Comparison of ENCODE assay signal across 1 mouse cellular context in genomic region chr5:136961334-136961982, GRCm38 (mm10).
TF ChIP-seq lines count a peak whose summit lies in the region.

No protein-coding gene starts in this region.

TF ChIP-seq in MEL, 35 proteins besides CTCF, POLR2A, EP300 and RAD21:
- no peak for TF ChIP-seq UBTF (IDR thresholded peaks at IDR 0.05; ENCODE audit: borderline replicate concordance, insufficient read depth, low read depth, low read length)
- peak; percentile 63 for TF ChIP-seq USF1 (IDR thresholded peaks at IDR 0.05; ENCODE audit: low read depth, low read length)
- no peak for TF ChIP-seq CHD1 (IDR thresholded peaks at IDR 0.05; ENCODE audit: low read depth, low read length)
- TF ChIP-seq TAL1 (IDR thresholded peaks at IDR 0.05; ENCODE audit: low read length): no peak
